Mouse (Mus musculus): Measurements from ENCODE around the gene Smc1b.
A peak's percentile ranks its signal among the peaks of the same experiment; 100 is the strongest.

Smc1b gene

DNA sequence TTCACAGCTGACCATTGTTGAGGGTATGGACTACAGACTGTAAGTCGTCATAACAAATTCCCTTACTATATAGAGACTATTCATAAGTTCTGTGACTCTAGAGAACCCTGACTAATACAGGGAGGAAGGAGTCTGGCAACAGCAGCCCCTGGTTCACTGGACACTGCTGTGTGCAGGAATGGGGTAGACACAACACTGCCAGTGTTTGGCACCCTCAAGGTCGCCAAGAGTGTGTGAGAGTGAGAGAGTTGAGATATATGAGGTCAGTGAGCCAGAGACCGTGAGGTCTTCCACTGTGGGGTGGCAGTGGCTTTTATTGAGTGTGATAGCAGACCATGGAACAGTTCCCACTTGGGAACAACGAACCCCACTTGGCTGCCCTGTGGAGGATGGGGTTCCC is 105.6 kb downstream of the Smc1b start:
- peaks cover 35% of the 10 kb centered on the region for H3K27me3 ChIP-seq (ENCODE audit: insufficient read depth, low read length)
- H3K4me3 ChIP-seq (replicated peaks; ENCODE audit: low read length): no peak overlapping the region
- TF ChIP-seq CTCF (conservative IDR thresholded peaks at IDR 0.05; ENCODE audit: low read length) (no peak), POU5F1 (IDR thresholded peaks at IDR 0.05; ENCODE audit: borderline replicate concordance, low read length) (no peak), NANOG (IDR thresholded peaks at IDR 0.05; ENCODE audit: borderline replicate concordance, low read length) (no peak)
- H3K4me1 ChIP-seq (replicated peaks; ENCODE audit: low read depth, low read length): peaks cover 9% of the 10 kb centered on the region
- H3K9me3 ChIP-seq (ENCODE audit: low read length): no peaks in the 10 kb centered on the region
- no peaks in the 10 kb centered on the region for H3K36me3 ChIP-seq (ENCODE audit: insufficient read depth, low read length)

- Histone ChIP-seq H3K36me3 (ENCODE audit: insufficient read depth, low read length) (no peaks in the 10 kb centered on the region), H3K9me3 (ENCODE audit: low read length) (no peaks in the 10 kb centered on the region), H3K4me1 (replicated peaks; ENCODE audit: low read depth, low read length) (peaks cover 9% of the 10 kb centered on the region), H3K27me3 (ENCODE audit: insufficient read depth, low read length) (peaks cover 61% of the 10 kb centered on the region), H3K4me3 (replicated peaks; ENCODE audit: low read length) (no peak overlapping the region)
- TF ChIP-seq NANOG (IDR thresholded peaks at IDR 0.05; ENCODE audit: borderline replicate concordance, low read length) (no peak), POU5F1 (IDR thresholded peaks at IDR 0.05; ENCODE audit: borderline replicate concordance, low read length) (no peak), CTCF (conservative IDR thresholded peaks at IDR 0.05; ENCODE audit: low read length) (no peak)
Measured at GRCm38 (mm10) chr15:85022211-85022610, 109.6 kb downstream of the Smc1b start.

DNA sequence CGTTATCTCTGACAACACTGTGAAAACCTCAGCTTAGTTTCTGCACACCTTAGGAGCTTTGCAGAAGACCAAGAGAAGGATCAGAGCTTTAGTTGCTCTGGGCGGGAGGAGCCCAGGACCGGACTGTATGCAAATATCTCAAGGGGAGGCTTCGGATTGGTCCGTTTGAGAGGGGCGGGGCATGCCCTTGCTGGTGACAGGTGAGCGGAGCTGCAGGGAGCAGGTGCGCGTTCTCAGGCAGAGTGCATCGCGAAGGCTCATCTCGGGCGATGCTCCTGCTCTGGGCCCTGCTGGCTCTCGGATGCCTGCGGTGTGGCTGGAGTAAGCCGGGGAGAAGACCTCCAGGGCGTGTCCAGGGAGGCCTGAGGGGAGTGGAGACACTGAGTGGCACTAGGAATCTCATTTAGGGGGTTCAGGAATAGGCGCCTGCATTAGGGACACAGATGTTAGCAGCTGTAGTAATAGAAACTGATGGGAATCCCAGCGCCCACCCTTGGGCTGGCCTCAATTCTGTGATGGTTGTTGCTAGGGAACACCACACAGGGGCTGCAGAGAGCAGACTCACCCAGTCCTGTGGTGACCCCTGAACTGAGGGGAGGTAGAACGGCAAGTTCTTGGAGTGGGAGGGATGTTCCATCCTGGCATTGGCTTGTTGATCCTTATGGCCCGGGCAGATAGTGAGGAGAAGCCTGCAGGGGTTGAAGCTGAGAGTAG is 114.7 kb downstream of the Smc1b start, which contains the start of gene Upk3a:
Gene Upk3a (plus strand): TSS at position 191 of the 714 bp plus-strand sequence.
- TF ChIP-seq POU5F1 (IDR thresholded peaks at IDR 0.05; ENCODE audit: borderline replicate concordance, low read length) (no peak), NANOG (IDR thresholded peaks at IDR 0.05; ENCODE audit: borderline replicate concordance, low read length) (no peak), CTCF (conservative IDR thresholded peaks at IDR 0.05; ENCODE audit: low read length) (no peak)
- Histone ChIP-seq H3K36me3 (ENCODE audit: insufficient read depth, low read length) (no peaks in the 10 kb centered on the region), H3K4me3 (replicated peaks; ENCODE audit: low read length) (peak within 1 kb of the TSS; percentile 35; the same call in 1 of the 2 replicates), H3K9me3 (ENCODE audit: low read length) (0 out of 2 replicates have a peak, but pooled peaks cover 3% of the 10 kb centered on the region), H3K27me3 (ENCODE audit: insufficient read depth, low read length) (peaks cover 74% of the 10 kb centered on the region), H3K4me1 (replicated peaks; ENCODE audit: low read depth, low read length) (peaks cover 15% of the 10 kb centered on the region)

GRCm38 (mm10) chr15:85015771-85016170 is 116.0 kb downstream of the Smc1b start:
- no peak overlapping the region for H3K4me3 ChIP-seq (replicated peaks; ENCODE audit: low read length)
- TF ChIP-seq POU5F1 (IDR thresholded peaks at IDR 0.05; ENCODE audit: borderline replicate concordance, low read length) (no peak), CTCF (conservative IDR thresholded peaks at IDR 0.05; ENCODE audit: low read length) (no peak), NANOG (IDR thresholded peaks at IDR 0.05; ENCODE audit: borderline replicate concordance, low read length) (no peak)
- H3K9me3 ChIP-seq (ENCODE audit: low read length): 0 out of 2 replicates have a peak, but pooled peaks cover 3% of the 10 kb centered on the region
- H3K27me3 ChIP-seq (ENCODE audit: insufficient read depth, low read length): peaks cover 62% of the 10 kb centered on the region
- no peaks in the 10 kb centered on the region for H3K36me3 ChIP-seq (ENCODE audit: insufficient read depth, low read length)
- peaks cover 21% of the 10 kb centered on the region for H3K4me1 ChIP-seq (replicated peaks; ENCODE audit: low read depth, low read length)

Data from E14TG2a.4 (cell line).